Mouse (Mus musculus) adrenal gland, postnatal 0 days (tissue): ENCODE measurements around the gene Dnaaf2. TPM values are rescaled to one million over a fixed set of nuclear protein-coding genes. Genes with fewer than 3 reads are reported as not detected.

Experiments used
- microRNA-seq: library from miRNA; unstranded; fragments of <30 nt; microRNA quantifications from one replicate; pipeline ENCODE4, GENCODE M21; 2016; ENCODE audit warnings: borderline replicate concordance; ENCODE audit not compliant: insufficient number of aligned reads
- polyA plus RNA-seq: library from polyadenylated mRNA; unstranded; fragments of >200 nt; fragmentation: Nextera tagmentation; extraction: Ambion mirVana; gene quantifications from 2 replicates; pipeline ENCODE4 v1.2.1, GENCODE M21; 2015

Gene Dnaaf2
- polyA plus RNA-seq, result 3.0 and 7.4 TPM in 2 replicates

GRCm38 (mm10) chr12:69198164-69198535, at the start of gene Dnaaf2:
TSS of gene Dnaaf2 (minus strand) at chr12:69198429.

GRCm38 (mm10) chr12:69240876-69241275, 42.6 kb upstream of the Dnaaf2 start, which contains the start of gene Klhdc1:
TSS of gene Klhdc1 (plus strand) at chr12:69241176.

GRCm38 (mm10) chr12:69227776-69228466, 29.7 kb upstream of the Dnaaf2 start, which contains the start of gene Pole2:
TSS of gene Pole2 (minus strand) at chr12:69228195.

GRCm38 (mm10) chr12:69204052-69204833, 6.0 kb upstream of the Dnaaf2 start, which contains the start of gene Gm49384:
TSS of gene Gm49384 (minus strand) at chr12:69204267.

GRCm38 (mm10) chr12:69196444-69197377, 1.5 kb downstream of the Dnaaf2 start, which contains the start of gene Gm49383:
TSS of gene Gm49383 (minus strand) at chr12:69197104.

GRCm38 (mm10) chr12:69183583-69184308, 14.5 kb downstream of the Dnaaf2 start, which contains the start of the genes Rpl36al and Mgat2:
TSS of gene Rpl36al (minus strand) at chr12:69184083.
TSS of gene Mgat2 (plus strand) at chr12:69184157.

GRCm38 (mm10) chr12:69168461-69169106, 29.6 kb downstream of the Dnaaf2 start, which contains the start of gene Lrr1:
TSS of gene Lrr1 (plus strand) at chr12:69168814.

GRCm38 (mm10) chr12:69158765-69159577, 39.3 kb downstream of the Dnaaf2 start, which contains the start of gene Rps29:
TSS of gene Rps29 (minus strand) at chr12:69159186.

Small RNA genes lying within 50 kb of the gene (microRNA-seq; reads per million reads assigned to microRNA genes)
- gene Gm47287, result not detected
- gene Gm47295, result not detected

Other genes starting within 250 kb of the Dnaaf2 start
- 2,181 and 2,681 TPM in 2 replicates for gene Rps29, start 39.2 kb downstream of the Dnaaf2 start, polyA plus RNA-seq
- gene Lrr1, start 29.6 kb downstream of the Dnaaf2 start, polyA plus RNA-seq, result 7.7 and 9.0 TPM in 2 replicates
- gene Rpl36al, start 14.3 kb downstream of the Dnaaf2 start, polyA plus RNA-seq, result 1,088 and 1,116 TPM in 2 replicates
- 66.5 and 81.9 TPM in 2 replicates for gene Mgat2, start 14.3 kb downstream of the Dnaaf2 start, polyA plus RNA-seq
- 8.2 and 10.2 TPM in 2 replicates for gene Gm49383, start 1.3 kb downstream of the Dnaaf2 start, polyA plus RNA-seq
- gene Gm49384, start 5.8 kb upstream of the Dnaaf2 start, polyA plus RNA-seq, result 6.6 and 8.1 TPM in 2 replicates
- gene Pole2, start 29.8 kb upstream of the Dnaaf2 start, polyA plus RNA-seq, result 8.6 and 11.1 TPM in 2 replicates
- gene Klhdc1, start 42.7 kb upstream of the Dnaaf2 start, polyA plus RNA-seq, result 37.6 and 40.8 TPM in 2 replicates
- 135 and 144 TPM in 2 replicates for gene Klhdc2, start 98.3 kb upstream of the Dnaaf2 start, polyA plus RNA-seq
- 49.3 and 77.3 TPM in 2 replicates for gene Nemf, start 158.7 kb upstream of the Dnaaf2 start, polyA plus RNA-seq
- gene Arf6, start 173.7 kb upstream of the Dnaaf2 start, polyA plus RNA-seq, result 82.0 and 82.7 TPM in 2 replicates
- 1.4 and 1.9 TPM in 2 replicates for gene Gm9887, start 174.0 kb upstream of the Dnaaf2 start, polyA plus RNA-seq